Mouse (Mus musculus) embryo, embryonic 10 days (tissue): ENCODE data around the gene Uxs1.

Source experiments
- DNase-seq: peaks from one replicate; pipeline ENCODE4 v3.0.0-alpha.2; 2015; ENCODE audit warnings: low spot score

Gene Uxs1

DNA sequence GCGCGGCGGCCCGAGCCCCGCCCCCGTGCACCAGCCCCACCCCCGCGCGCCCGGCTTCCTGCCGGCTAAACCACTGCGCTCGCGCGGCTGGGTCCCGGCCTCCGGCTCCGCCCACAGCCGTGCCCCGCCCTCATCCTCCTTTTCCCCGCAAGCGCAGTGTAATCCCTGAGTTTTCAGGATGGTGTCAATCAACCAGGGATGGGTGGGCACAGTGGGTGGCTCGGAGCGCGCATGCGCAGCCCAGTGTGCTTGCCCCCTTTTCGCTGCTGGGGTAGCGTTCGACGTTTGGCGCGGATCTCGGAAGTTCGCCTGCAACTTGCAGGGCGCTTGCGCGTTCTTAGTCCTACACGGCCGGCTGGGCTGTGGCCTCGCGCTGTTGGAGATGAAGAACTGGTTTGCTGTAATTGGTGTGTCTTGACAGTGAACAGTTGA, at the start of gene Uxs1:
Gene Uxs1, minus strand, starts transcription at position 38 of the 432 bp plus-strand sequence.
- DNase-seq = peak; percentile 99

DNA sequence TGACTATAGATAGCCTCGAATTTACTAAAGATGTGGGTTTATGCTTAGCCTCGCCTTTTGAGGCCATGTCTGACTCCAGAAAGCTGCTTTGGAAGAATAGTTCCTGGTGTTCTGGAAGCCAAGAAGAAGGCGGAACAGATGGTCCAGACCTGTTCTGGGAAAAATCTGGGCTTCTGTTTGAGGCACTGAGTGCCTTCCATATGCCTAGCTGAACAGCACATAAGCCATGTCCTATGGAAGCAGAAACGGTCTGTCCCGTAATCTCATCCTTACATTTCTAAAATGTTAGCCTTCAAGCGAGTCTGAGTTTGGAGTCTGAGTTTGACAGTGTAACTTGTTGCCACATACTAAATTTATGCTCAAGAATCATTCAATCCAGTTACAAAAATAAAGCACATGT, 49.6 kb upstream of the Uxs1 start:
- DNase-seq = no peak

DNA sequence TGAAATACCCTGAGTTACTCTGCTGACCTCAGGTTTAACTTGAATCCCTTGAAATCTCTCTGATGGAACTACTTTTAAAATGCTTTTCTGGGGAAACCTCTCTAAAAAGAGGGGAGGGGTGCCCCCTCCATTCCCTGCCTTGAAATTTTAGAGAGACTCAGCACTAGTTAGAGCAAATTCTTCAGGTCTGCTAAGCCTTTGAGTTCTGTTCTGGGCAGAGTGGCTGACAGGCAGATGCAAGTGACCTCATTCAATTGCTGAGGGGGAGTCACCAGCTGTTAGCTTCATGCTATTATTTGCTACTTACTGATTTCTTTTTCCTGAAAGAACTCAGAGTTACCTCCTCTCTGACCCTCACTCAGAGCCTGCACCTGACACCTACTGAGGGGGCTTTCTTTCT, 43.5 kb upstream of the Uxs1 start:
- DNase-seq = no peak

DNA sequence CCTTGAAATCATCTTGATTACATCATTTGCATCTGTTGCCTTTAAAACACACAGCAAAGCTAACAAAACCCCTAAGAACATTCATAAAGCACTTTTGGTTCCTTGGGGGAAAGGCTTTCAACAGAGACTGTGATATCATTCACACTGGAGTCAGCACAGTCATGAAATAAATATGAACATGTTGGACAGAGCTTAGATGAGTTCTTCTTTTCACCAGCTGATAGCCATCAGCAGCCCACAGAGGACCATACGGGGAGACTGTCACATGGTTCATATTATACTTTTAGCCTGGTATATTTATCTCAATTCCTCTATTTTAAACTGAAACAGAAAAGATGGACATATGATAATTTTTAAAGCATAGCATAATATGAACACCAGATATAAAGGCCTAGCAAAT, 40.9 kb upstream of the Uxs1 start:
- no peak for DNase-seq

DNA sequence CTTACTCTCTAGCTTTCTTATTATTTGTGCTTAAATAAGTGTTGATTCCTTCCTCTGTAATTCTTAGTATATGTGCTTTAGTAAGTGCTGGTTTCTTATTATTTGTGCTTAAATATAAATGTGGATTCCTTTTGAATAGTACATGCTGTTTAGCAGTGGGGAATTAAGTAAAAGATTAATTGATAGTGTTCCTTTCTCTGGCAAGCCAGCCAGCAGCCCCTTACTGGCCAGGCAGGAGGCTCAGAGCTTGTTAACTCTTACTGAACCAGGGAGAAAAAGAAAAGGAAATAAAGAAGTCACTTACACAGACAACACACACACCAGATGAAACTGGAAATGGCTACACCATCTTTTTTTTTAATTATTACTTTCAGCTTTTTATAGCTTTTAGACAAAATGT, 37.2 kb upstream of the Uxs1 start:
- no peak for DNase-seq

DNA sequence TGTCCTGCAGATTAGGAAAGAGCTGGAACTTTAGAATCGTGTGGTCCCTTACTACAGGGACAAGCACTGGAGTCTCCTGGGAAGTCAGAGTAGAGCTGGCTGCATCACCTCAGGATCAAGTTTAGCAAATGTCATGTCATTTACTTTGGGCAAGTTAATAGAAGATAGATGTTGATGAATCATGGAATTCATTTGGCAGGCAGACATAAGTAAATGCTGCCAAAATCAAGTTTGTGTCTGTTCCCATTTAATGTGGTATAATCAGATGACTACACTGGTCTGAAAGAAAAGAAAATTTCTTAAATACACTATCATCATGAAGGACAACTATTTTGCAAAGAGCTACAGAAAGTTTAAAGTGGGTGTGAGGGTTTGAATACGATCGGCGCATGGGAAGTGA, 35.0 kb upstream of the Uxs1 start:
- no peak for DNase-seq

DNA sequence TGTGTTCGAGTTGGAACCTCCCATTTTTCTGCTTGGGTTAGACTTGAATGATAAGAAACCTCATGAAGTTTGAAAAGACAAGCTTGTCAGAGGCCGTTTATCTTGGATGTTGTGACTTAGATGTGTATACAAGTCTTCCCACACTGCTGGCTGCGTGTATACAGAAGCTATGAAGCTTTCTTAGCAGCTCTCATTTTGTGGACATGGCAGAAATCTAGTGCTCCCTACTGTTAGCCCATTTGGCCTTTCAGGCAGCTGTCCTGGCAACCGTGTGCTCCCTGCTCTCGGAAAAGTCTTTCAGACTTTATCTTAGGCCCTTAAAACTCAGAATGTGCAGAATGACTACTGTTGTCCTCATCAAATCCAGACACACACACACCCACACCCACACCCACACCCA, 31.4 kb upstream of the Uxs1 start:
- DNase-seq = no peak

DNA sequence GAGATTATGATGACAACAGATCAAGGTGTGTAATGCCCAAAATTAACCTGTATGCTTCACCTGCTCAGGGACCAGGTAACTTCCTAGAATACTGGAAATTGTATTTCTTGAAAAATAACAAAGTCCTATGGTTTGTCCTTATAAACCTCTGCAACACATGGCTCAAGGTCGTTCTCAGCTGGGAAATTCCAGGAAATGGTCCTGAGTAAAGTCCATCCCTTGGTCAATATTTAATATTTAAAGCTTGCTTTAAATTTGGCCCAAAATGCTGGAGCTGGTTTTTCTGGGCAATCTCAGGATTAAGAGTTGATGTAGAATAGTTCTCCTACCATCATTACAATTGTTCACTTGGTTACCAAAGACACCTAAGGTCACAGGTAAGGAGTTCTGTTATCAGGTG, 30.1 kb upstream of the Uxs1 start:
- no peak for DNase-seq

DNA sequence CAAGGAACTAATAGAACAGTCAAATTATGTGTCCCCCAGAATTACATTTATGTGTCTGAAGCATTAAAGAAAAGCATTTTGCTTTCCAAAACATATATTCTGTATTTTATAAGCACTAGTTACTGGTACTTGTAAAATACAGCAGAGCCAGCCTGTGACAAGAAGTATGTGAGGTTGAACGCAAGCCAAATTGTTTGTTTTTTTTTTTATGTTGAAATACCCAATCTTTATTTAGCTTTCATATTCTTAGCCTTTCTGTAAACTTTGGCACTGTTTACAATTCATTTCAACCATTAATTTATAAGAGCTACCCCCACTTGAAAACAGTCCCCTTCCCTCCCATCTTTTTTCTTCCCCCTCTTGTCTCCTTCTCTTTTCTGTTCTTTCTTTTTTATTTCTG, 28.0 kb upstream of the Uxs1 start:
- no peak for DNase-seq

DNA sequence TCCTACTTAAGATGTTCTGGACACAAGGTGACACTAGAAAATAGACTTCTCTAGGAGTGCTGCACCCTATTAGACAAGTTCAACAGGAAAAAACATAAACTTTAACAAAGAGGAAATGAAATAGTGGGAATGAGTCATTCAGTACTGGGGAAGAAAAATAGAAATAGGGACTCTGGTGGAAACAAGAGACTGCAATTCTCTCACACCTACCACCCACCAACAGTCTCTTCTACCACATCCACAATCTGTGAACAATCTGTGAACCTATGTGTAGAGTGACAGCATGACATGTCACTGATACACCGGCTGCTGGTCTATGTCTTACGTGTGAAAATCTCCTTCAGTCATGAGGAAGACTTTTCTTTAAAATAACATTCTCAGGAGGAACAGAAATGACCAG, 15.8 kb upstream of the Uxs1 start:
- DNase-seq = no peak

DNA sequence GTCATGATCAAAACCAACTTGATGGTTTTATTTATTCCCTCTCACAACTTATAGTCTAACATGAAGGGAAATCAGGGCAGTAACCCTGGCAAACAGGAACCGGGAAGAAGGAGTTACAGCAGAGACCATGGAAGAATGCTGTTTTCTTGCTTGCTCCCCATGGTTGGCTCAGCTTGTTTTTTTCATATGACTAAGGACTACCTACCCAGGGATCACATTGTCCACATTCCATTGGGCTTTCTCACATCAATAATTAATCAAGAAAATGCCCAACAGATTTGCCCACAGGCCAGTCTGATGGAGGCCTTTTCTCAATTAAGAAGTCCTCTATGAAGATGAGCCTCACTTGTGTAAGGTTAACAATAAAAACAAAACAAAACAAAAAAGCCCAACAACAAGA, 9.6 kb upstream of the Uxs1 start:
- no peak for DNase-seq

DNA sequence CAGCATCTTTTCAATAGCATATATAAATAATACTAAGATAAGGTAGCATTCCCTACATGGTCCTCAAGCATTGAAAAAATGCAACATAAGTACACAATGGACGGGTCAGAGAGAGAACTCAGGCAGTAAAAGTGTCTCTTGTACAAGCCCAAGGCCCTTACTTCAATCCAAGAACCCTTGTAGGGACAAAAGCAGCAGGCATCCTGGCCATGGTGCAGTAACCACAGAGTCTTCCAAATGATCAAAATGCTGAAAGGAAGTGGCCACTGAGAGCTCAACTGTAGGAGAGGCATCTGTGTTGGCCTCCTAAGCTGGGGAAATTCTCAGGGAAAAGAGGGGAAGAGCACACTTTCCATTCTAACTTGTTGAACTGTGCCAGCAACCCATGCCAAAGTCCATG, 2.5 kb upstream of the Uxs1 start:
- no peak for DNase-seq

DNA sequence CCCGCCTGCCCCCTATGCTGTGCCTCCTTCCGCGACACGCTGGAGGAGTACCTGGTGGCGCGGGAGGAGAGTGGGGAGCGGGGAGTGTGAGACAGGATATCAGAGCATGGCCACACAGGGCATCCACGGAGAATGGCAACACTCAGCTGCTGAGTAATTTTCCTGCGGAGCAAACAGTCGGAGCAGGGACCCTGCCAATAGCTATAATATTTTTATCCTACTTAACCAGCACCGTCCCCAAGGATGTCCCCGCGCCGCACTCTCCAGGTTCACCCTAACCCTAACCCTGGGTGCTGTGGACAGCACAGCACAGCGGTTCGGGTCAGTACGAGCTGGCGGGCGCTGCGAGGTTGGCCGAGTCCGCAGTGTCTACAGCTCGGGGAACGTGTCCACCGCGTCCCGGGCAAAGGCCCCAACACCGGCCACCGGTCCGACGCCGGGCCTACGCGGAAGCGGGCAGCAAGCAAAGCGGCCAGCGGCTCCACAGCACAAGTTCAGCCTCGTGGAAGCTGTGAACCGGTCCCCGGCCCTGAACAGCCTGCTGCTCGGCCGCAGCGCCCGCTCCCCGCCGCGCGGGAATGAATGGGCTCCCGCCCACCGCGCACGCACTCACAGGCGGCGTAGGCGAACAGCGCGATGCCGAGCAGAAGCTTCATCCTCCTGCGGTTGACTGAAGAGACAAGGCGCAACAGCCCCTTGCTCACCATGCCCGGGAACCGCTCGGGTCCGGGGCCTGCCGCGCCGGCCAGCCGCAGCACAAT, 418 bp downstream of the Uxs1 start:
- peak; percentile 63 for DNase-seq

DNA sequence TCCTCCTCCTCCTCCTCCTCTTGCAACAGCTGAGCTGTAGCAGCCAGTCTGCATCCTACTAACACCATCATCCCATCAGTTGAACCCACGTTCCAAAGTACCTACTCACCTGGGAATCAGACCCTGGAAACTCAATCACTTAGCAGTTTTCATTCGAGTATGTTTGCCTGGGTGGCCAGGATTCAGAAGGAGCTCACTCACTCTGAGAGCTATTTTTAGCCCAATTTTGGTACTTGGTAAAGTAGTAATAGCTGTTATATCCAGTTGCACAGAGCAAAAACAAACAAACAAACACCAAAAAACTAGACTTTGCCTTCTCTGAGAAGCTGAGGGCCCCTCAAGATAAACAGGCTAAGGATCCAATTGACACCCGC, 985 bp downstream of the Uxs1 start:
- DNase-seq = peak; percentile 6

DNA sequence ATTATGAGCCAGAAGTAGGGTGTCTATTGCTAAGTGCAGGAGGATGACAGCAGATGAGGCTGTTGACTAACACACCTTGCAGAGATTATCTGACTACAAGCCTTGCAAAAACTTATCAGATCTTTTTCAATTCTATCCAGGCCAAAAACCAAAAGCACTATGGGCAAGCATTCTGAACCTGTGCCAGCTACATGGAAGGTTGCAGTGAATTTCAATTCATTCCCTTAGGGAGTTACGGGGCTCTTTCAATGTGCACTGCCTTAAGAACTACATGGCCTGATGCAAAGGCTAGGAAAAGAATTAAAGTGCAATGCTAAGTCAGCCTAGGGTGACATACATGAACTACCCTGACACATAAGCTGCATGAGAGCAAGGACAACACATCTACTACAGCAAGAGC, 4.2 kb downstream of the Uxs1 start:
- no peak for DNase-seq

DNA sequence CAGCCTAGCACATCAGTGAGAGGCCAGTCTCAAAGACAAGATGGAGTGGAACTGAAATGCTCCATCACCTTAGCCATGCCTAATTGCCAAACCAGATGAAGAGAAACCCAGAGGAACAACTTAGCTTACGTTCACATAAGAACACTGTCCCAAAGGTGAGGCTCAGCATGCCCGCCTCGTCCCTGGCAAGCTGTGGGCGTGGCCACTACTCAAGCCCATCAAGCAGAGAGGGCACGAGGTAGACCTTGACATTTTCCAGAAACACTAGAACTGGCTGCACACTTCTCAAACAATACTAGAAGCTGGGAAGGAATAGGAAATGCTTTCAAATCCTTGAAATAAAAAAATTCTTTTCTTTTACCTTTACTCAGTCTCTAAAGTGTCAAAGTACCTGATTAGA, 5.0 kb downstream of the Uxs1 start:
- DNase-seq = no peak

DNA sequence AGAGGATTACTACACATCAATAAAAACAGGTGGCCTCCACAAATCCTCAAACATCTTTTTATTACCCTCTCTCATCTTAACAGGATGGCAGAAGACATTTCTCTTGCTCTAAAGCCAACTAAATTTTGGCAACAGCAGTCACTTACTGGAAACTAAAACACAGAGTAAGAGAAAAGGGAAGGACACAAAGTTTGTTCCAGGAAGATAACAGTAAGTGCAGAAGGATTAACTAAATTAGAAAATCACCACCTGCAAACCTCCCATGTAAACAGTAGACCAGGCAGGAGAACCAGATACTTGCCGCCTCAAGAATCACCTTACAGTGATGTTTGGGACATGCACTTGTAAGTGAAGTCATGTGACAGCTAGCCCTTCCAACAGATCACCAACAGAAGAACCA, 5.8 kb downstream of the Uxs1 start:
- no peak for DNase-seq

DNA sequence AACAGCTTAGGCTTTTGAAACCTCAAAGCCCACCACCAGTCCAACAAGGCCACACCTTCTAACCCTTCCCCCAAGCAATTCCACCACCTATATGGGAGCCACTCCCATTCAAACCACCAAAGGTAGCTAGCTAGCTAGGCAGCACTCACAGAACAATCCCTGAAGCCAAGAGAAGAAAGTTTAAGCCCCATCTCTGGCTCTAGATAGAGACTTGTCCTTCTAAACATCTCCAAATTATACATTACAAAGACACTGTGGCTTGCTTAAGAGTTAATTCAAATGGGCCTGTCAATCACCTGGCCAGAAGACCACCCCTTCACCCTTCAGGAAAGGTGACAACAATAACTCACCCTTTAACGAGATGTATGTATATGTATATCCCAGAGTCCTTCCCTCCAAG, 7.0 kb downstream of the Uxs1 start:
- no peak for DNase-seq

DNA sequence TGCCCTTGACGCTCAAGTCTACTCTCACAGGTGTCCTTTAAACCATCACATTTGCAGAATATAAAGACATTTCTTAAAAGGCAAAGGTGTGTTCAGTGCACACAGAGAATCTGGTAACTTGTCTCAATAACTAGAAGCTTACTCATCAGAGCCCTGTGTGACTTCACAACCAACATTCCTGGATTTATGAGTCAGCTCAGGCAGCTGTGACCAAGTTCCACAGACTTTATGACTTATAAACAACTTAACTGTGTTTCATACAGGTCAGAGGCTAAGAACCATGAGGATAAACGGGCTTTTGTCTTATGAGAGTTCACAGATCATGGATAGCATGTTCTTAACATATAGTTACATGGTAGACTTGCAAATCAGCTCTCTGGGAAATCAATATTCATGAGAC, 8.5 kb downstream of the Uxs1 start:
- no peak for DNase-seq

DNA sequence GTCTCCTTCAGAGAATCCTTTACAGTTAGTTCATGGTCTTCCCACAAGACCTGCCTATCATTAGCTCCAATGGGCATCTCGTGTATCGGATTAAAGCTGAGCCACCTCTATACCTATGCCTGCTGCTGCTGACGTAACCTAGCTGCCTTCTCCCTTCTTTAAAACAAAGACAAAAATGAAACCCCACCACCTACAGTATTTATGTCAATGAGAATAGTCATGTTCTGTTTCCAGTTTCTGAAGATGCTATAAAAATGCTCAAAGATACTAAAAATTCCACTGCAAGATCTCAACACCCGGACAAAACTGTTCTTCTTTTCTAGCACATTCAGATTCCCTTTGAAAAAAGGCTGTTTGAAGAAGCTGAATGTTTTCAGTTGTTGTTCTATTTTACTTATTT, 9.2 kb downstream of the Uxs1 start:
- no peak for DNase-seq

DNA sequence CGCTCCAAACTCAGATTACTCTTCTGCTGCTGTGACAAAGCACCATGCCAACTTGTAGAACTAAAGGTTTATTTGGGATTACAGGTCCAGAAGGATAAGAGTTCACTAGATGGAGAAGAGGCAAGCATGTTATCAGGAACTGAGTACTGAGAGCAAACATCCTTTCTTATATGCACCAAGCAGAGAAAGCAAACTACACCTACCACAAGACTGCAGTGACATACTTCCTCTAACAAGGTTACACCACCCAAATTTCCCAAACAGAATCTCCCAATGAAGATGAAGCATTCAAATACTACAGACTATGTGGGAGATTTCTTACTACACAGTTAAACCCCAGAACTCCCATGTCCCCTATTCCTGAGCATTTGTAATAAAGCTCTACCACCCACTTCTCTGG, 15.8 kb downstream of the Uxs1 start:
- DNase-seq = no peak

DNA sequence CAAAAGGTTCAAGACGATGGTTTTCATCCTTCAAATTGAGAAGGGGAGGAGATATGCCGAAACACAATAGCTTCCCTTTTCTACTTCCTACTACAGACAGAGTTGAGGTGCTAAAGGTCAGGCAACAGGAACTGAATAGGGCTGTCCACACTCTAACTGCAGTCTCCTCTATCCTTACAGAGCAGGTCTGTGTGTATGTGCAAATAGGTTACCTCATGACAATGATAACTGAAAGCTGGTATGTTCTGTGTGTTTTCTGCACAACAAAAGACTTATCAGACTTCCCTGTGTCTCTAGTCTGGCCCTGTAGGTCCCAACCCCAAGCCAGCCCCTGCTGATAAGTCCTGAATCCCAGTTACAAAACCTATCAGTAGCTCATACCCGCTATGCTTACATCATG, 16.5 kb downstream of the Uxs1 start:
- no peak for DNase-seq

DNA sequence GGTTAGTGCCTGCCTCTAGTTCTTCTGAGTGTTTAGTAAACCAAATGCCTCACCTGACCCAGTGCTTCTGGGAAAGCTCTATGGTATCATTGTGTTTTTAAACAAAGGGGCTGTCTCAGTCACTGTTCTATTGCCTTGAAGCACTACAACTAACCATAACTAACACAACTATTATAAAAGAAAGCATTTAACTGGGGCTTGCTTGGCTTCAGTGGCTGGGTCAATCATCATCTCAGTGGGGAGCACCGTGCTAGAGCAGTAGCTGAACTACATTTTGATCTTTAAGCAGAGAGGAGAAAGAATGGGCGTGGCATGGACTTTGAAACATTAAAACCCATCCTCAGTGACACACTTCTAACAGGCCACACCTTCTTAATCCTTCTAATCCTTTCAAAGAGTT, 18.2 kb downstream of the Uxs1 start:
- no peak for DNase-seq

DNA sequence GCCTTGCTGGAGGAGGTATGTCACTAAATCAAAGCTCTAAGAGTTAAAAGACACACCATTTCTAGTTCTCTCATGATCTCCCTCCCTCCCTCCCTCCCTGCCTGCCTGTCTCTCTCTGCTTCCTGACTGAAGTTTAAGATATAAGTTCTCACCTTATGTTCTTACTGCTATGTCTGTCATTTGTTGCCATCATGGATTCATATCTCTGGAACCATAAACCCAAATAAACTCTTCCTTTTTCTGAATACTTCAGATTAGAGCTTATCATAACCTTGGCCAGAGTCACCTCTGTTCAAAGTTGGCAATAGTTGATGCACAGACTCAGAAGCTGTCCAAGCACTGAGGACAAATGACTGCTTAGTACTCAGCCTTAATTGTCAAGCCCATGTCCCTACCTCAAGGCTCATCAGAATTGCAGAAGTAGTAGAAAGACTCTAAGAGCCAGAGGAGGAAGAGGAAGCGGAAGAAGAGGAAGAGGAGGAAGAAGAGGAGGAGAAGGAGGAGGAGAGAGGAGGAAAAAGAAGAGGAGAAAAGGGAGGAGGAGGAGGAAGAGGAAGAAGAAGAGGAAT, 23.6 kb downstream of the Uxs1 start:
- no peak for DNase-seq
